Mouse (Mus musculus) limb, embryonic 10.5 days (tissue): ENCODE data around the gene Pidd1. TPM values are rescaled to one million over a fixed set of nuclear protein-coding genes. Genes with fewer than 3 reads are reported as not detected.
A peak's percentile ranks its signal among the peaks of the same experiment; 100 is the strongest.

Source experiments
- DNase-seq: peaks from one replicate; pipeline ENCODE4 v3.0.0-alpha.2; 2017; ENCODE audit warnings: low spot score
- H3K27ac ChIP-seq: fragments of 300-500 bp; sonication (generic); 2 replicates; pipeline ENCODE4 v1.5.1; 2016; ENCODE audit warnings: mild to moderate bottlenecking
- H3K27me3 ChIP-seq: fragments of 300-500 bp; sonication (generic); 2 replicates; pipeline ENCODE4 v1.6.1; 2016; ENCODE audit warnings: low read depth, mild to moderate bottlenecking; ENCODE audit not compliant: poor library complexity, severe bottlenecking
- H3K36me3 ChIP-seq: fragments of 300-500 bp; sonication (generic); 2 replicates; pipeline ENCODE4 v1.6.1; 2016; ENCODE audit warnings: mild to moderate bottlenecking, moderate library complexity
- H3K4me1 ChIP-seq: fragments of 300-500 bp; sonication (generic); 2 replicates; pipeline ENCODE4 v1.6.1; 2016
- H3K4me3 ChIP-seq: fragments of 300-500 bp; sonication (generic); 2 replicates; pipeline ENCODE4 v1.5.1; 2016; ENCODE audit warnings: mild to moderate bottlenecking, moderate library complexity
- H3K9me3 ChIP-seq: fragments of 300-500 bp; sonication (generic); replicated peaks from 2 replicates; pipeline ENCODE4 v1.6.1; 2016; ENCODE audit warnings: mild to moderate bottlenecking
- WGBS: fragments of 180-500 bp; shearing (Covaris S2); methylation state at CpG from one replicate; pipeline ENCODE4 v1.1.7; 2016; 5-methylcytosine and 5-hydroxymethylcytosine counted together
- polyA plus RNA-seq: library from polyadenylated mRNA; unstranded; fragments of >200 nt; fragmentation: Nextera tagmentation; extraction: Ambion mirVana; gene quantifications from 2 replicates; pipeline ENCODE4 v1.2.1, GENCODE M21; 2016

The Pidd1 gene
- polyA plus RNA-seq: 26.8 and 30.0 TPM in 2 replicates

- peak; percentile 83 for DNase-seq
- under 1% methylated on average over 25 of the region's 25 CpGs for WGBS
- peaks cover 43% of the 10 kb centered on the region for H3K36me3 ChIP-seq
- H3K4me1 ChIP-seq: peaks cover 52% of the 10 kb centered on the region
- H3K27ac ChIP-seq: peak within 1 kb of the TSS; percentile 91
- no peaks in the 10 kb centered on the region for H3K27me3 ChIP-seq
- no peaks in the 10 kb centered on the region for H3K9me3 ChIP-seq
- H3K4me3 ChIP-seq: peak within 1 kb of the TSS; percentile 57
Measured at GRCm38 (mm10) chr7:141443828-141444237, at the start of gene Pidd1. Gene Pidd1 (minus strand): TSS chr7:141444025.

- Histone ChIP-seq H3K9me3 (no peaks in the 10 kb centered on the region), H3K4me3 (no peak overlapping the region), H3K27me3 (no peaks in the 10 kb centered on the region), H3K36me3 (peaks cover 32% of the 10 kb centered on the region), H3K27ac (no peak overlapping the region), H3K4me1 (no peaks in the 10 kb centered on the region)
- 93% methylated on average over 5 of the region's 5 CpGs for WGBS
- no peak for DNase-seq
Measured at GRCm38 (mm10) chr7:141492738-141493137, 48.9 kb upstream of the Pidd1 start.

- H3K4me1 ChIP-seq: no peaks in the 10 kb centered on the region
- no peaks in the 10 kb centered on the region for H3K9me3 ChIP-seq
- H3K4me3 ChIP-seq: no peak overlapping the region
- DNase-seq: no peak
- no peak overlapping the region for H3K27ac ChIP-seq
- 81% methylated on average over 2 of the region's 2 CpGs for WGBS
- H3K27me3 ChIP-seq: no peaks in the 10 kb centered on the region
- peaks cover 29% of the 10 kb centered on the region for H3K36me3 ChIP-seq
Measured at GRCm38 (mm10) chr7:141491151-141491550, 47.3 kb upstream of the Pidd1 start.

GRCm38 (mm10) chr7:141487141-141487540, 43.3 kb upstream of the Pidd1 start:
- H3K36me3 ChIP-seq: peaks cover 8% of the 10 kb centered on the region
- WGBS: 84% methylated on average over 7 of the region's 7 CpGs
- H3K27me3 ChIP-seq: peaks cover 26% of the 10 kb centered on the region
- H3K9me3 ChIP-seq: no peaks in the 10 kb centered on the region
- DNase-seq: no peak
- no peak overlapping the region for H3K4me3 ChIP-seq
- H3K27ac ChIP-seq: no peak overlapping the region
- peaks cover 7% of the 10 kb centered on the region for H3K4me1 ChIP-seq

GRCm38 (mm10) chr7:141486239-141486638, 42.4 kb upstream of the Pidd1 start:
- Histone ChIP-seq H3K9me3 (no peaks in the 10 kb centered on the region), H3K27me3 (peaks cover 35% of the 10 kb centered on the region), H3K27ac (no peak overlapping the region), H3K4me3 (no peak overlapping the region), H3K4me1 (peaks cover 16% of the 10 kb centered on the region), H3K36me3 (0 out of 2 replicates have a peak, but pooled peaks cover 3% of the 10 kb centered on the region)
- WGBS: 94% methylated on average over 1 of the region's 1 CpGs
- DNase-seq: no peak

- 89% methylated on average over 2 of the region's 2 CpGs for WGBS
- Histone ChIP-seq H3K27me3 (peaks cover 39% of the 10 kb centered on the region), H3K36me3 (0 out of 2 replicates have a peak, but pooled peaks cover 3% of the 10 kb centered on the region), H3K4me3 (no peak overlapping the region), H3K9me3 (no peaks in the 10 kb centered on the region), H3K4me1 (peaks cover 23% of the 10 kb centered on the region), H3K27ac (no peak overlapping the region)
- no peak for DNase-seq
Measured at GRCm38 (mm10) chr7:141485606-141486005, 41.8 kb upstream of the Pidd1 start.

- Histone ChIP-seq H3K4me1 (peaks cover 23% of the 10 kb centered on the region), H3K27me3 (peaks cover 39% of the 10 kb centered on the region), H3K9me3 (no peaks in the 10 kb centered on the region), H3K4me3 (no peak overlapping the region), H3K36me3 (0 out of 2 replicates have a peak, but pooled peaks cover 3% of the 10 kb centered on the region), H3K27ac (no peak overlapping the region)
- no peak for DNase-seq
- 74% methylated on average over 2 of the region's 2 CpGs for WGBS
Measured at GRCm38 (mm10) chr7:141485186-141485585, 41.4 kb upstream of the Pidd1 start.

GRCm38 (mm10) chr7:141484186-141485120, 40.6 kb upstream of the Pidd1 start:
- Histone ChIP-seq H3K36me3 (0 out of 2 replicates have a peak, but pooled peaks cover 3% of the 10 kb centered on the region), H3K4me1 (peaks cover 23% of the 10 kb centered on the region), H3K4me3 (no peak overlapping the region), H3K27ac (no peak overlapping the region), H3K9me3 (no peaks in the 10 kb centered on the region), H3K27me3 (peaks cover 39% of the 10 kb centered on the region)
- no peak for DNase-seq
- WGBS: 78% methylated on average over 5 of the region's 5 CpGs

GRCm38 (mm10) chr7:141483114-141483653, 39.4 kb upstream of the Pidd1 start:
- H3K9me3 ChIP-seq: no peaks in the 10 kb centered on the region
- peaks cover 39% of the 10 kb centered on the region for H3K27me3 ChIP-seq
- 77% methylated on average over 6 of the region's 6 CpGs for WGBS
- peaks cover 26% of the 10 kb centered on the region for H3K4me1 ChIP-seq
- no peak overlapping the region for H3K4me3 ChIP-seq
- no peak for DNase-seq
- H3K36me3 ChIP-seq: 0 out of 2 replicates have a peak, but pooled peaks cover 3% of the 10 kb centered on the region
- H3K27ac ChIP-seq: no peak overlapping the region

- 6% methylated on average over 11 of the region's 11 CpGs for WGBS
Measured at GRCm38 (mm10) chr7:141482531-141483024, 38.8 kb upstream of the Pidd1 start.

GRCm38 (mm10) chr7:141481498-141482401, 37.9 kb upstream of the Pidd1 start:
- Histone ChIP-seq H3K36me3 (0 out of 2 replicates have a peak, but pooled peaks cover 3% of the 10 kb centered on the region), H3K27me3 (peaks cover 39% of the 10 kb centered on the region), H3K4me1 (peaks cover 39% of the 10 kb centered on the region), H3K9me3 (no peaks in the 10 kb centered on the region), H3K4me3 (peak overlapping the region; percentile 69), H3K27ac (peak overlapping the region; percentile 67)
- DNase-seq: peak; percentile 78
- WGBS: under 1% methylated on average over 80 of the region's 81 CpGs

More at GRCm38 (mm10) chr7:141482531-141483024, 38.8 kb upstream of the Pidd1 start:
- no peak for DNase-seq
- Histone ChIP-seq H3K36me3 (0 out of 2 replicates have a peak, but pooled peaks cover 3% of the 10 kb centered on the region), H3K4me1 (peaks cover 32% of the 10 kb centered on the region), H3K9me3 (no peaks in the 10 kb centered on the region), H3K4me3 (peak overlapping the region; percentile 69), H3K27me3 (peaks cover 39% of the 10 kb centered on the region), H3K27ac (no peak overlapping the region; the same call in 1 of the 2 replicates)
